ENCODE assay signal across 9 mouse cellular contexts in genomic region chr3:104320404-104320803, GRCm38 (mm10).
DNase-seq lines count a peak whose midpoint lies in the region; TF ChIP-seq lines count a peak whose summit lies in the region.
"Had no signal": no experiment of that assay in that cellular context is flagged by ENCODE, and none has a peak within 500 bp of the region (broad histone marks: within the 10 kb centered on the region; RNA-seq: fewer than 3 reads in every experiment).

No protein-coding gene starts in this region.

- H3K4me3 ChIP-seq in lung, adult 2 months (replicated peaks; ENCODE audit: extremely low read depth, low read depth, low read length): no peak overlapping the region
- H3K4me3 ChIP-seq: neural tube, embryonic 12.5 days had no signal

- WGBS in lung, adult 2 months: 43% methylated on average over 4 of the region's 4 CpGs

- TF ChIP-seq POLR2A in lung, adult 2 months (IDR thresholded peaks at IDR 0.05; ENCODE audit: borderline replicate concordance, extremely low read depth, low read depth, low read length): no peak

- TF ChIP-seq CTCF in lung, adult 2 months (IDR thresholded peaks at IDR 0.05; ENCODE audit: insufficient read depth, low read length): no peak

- H3K4me1 ChIP-seq in lung, adult 2 months (ENCODE audit: control insufficient read depth, insufficient read depth, low read length): peaks cover 3% of the 10 kb centered on the region; the same call in 1 of the 2 replicates
- H3K4me1 ChIP-seq: neural tube, embryonic 12.5 days had no signal

- peak; percentile 18 to 25 for DNase-seq in lung, adult 18-20 months
- no peak for DNase-seq in lung, adult 2 months
- peak; percentile 40 for DNase-seq in heart, adult 8-10 months (ENCODE audit: low spot score)
- peak; percentile 36 to 51 for DNase-seq in kidney, adult 8-10 months
- no peak for DNase-seq in thymus, postnatal 36 days
- DNase-seq in testis, postnatal 14 days (ENCODE audit: low spot score): no peak
- no peak for DNase-seq in natural killer cell, adult 2 months (ENCODE audit: low spot score in 2 of 2)
- DNase-seq: forebrain, postnatal 0 days had no signal

Comparison
In these comparisons a context has a peak if more than half of its experiments do, and no peak if none do; other contexts are left out.
1. DNase-seq: peak in lung, adult 18-20 months (2 of 2), heart, adult 8-10 months (single experiment) and kidney, adult 8-10 months (2 of 2); none in lung, adult 2 months (single experiment), thymus, postnatal 36 days (0 of 2), testis, postnatal 14 days (single experiment) and natural killer cell, adult 2 months (0 of 2).